Mouse (Mus musculus): ENCODE results near the gene Slc17a5. TPM values are rescaled to one million over a fixed set of nuclear protein-coding genes. Genes with fewer than 3 reads are reported as not detected.
"Not testable (repeated sequence)": the region's sequence is repeated elsewhere in the genome, so short reads cannot be mapped to it uniquely, and the experiment has no call there.

Slc17a5 gene
- polyA plus RNA-seq, 1 experiment from 2014 or later = 16.9 TPM

- Histone ChIP-seq H3K4me3 (ENCODE audit: low read depth, low read length) (peak overlapping the region; percentile 36), H3K27ac (ENCODE audit: low read length) (peak overlapping the region; percentile 35; the same call in 1 of the 2 replicates), H3K36me3 (ENCODE audit: control insufficient read depth, insufficient read depth, low read length) (no peaks in the 10 kb centered on the region), H3K4me2 (replicated peaks; ENCODE audit: low read depth, low read length) (peak overlapping the region; percentile 92), H3K9me3 (ENCODE audit: control insufficient read depth, low read depth, low read length) (no peaks in the 10 kb centered on the region), H3K9ac (replicated peaks; ENCODE audit: low read depth, low read length) (peak overlapping the region; percentile 25; the same call in 1 of the 2 replicates), H3K27me3 (ENCODE audit: control insufficient read depth, insufficient read depth, low read length) (no peaks in the 10 kb centered on the region), H3K4me1 (ENCODE audit: control insufficient read depth, insufficient read depth, low read length) (peaks cover 9% of the 10 kb centered on the region; the same call in 1 of the 2 replicates)
- 2% methylated on average over 15 of the region's 15 CpGs for WGBS
- peak; percentile 74 for ATAC-seq (ENCODE audit: insufficient number of reproducible peaks, insufficient read depth, low FRiP score, low read depth)
Observed at GRCm38 (mm10) chr9:78520127-78520779, 67.6 kb downstream of the Slc17a5 start.

GRCm38 (mm10) chr9:78517237-78517636, 70.6 kb downstream of the Slc17a5 start:
- H3K4me2 ChIP-seq (replicated peaks; ENCODE audit: low read depth, low read length); H3K36me3 ChIP-seq (ENCODE audit: control insufficient read depth, insufficient read depth, low read length); H3K9ac ChIP-seq (replicated peaks; ENCODE audit: low read depth, low read length); H3K27me3 ChIP-seq (ENCODE audit: control insufficient read depth, insufficient read depth, low read length); H3K9me3 ChIP-seq (ENCODE audit: control insufficient read depth, low read depth, low read length); H3K27ac ChIP-seq (ENCODE audit: low read length); H3K4me1 ChIP-seq (ENCODE audit: control insufficient read depth, insufficient read depth, low read length); ATAC-seq (ENCODE audit: insufficient number of reproducible peaks, insufficient read depth, low FRiP score, low read depth); H3K4me3 ChIP-seq (ENCODE audit: low read depth, low read length): not testable (repeated sequence)
- 76% methylated on average over 3 of the region's 3 CpGs for WGBS

DNA sequence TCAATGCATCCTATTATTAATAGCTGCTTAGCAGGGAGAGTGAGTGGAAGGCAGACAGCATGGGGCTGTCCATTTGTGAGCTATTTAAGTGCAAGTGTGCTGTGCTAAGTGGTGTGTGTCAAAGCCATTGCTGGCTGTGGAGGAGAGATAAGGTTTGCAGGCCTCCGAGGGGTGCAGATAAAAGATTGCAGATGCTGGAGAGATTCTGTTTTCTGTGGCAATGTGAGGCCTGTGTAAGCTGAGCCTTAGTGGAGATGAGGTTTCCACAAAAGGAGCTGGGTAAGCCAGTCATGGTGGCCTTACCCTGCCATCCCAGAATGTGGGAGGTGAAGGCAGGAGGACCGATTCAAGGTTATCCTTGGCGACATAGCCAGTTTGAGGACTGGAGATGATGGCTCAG, 71.7 kb downstream of the Slc17a5 start:
- H3K27me3 ChIP-seq (ENCODE audit: control insufficient read depth, insufficient read depth, low read length) = no peaks in the 10 kb centered on the region
- H3K27ac ChIP-seq (ENCODE audit: low read length) = no peak overlapping the region
- H3K9me3 ChIP-seq (ENCODE audit: control insufficient read depth, low read depth, low read length) = no peaks in the 10 kb centered on the region
- WGBS = 69% methylated on average over 3 of the region's 3 CpGs
- no peak for ATAC-seq (ENCODE audit: insufficient number of reproducible peaks, insufficient read depth, low FRiP score, low read depth)
- no peak overlapping the region for H3K9ac ChIP-seq (replicated peaks; ENCODE audit: low read depth, low read length)
- H3K36me3 ChIP-seq (ENCODE audit: control insufficient read depth, insufficient read depth, low read length) = no peaks in the 10 kb centered on the region
- H3K4me3 ChIP-seq (ENCODE audit: low read depth, low read length) = no peak overlapping the region
- no peak overlapping the region for H3K4me2 ChIP-seq (replicated peaks; ENCODE audit: low read depth, low read length)
- peaks cover 7% of the 10 kb centered on the region; the same call in 1 of the 2 replicates for H3K4me1 ChIP-seq (ENCODE audit: control insufficient read depth, insufficient read depth, low read length)

DNA sequence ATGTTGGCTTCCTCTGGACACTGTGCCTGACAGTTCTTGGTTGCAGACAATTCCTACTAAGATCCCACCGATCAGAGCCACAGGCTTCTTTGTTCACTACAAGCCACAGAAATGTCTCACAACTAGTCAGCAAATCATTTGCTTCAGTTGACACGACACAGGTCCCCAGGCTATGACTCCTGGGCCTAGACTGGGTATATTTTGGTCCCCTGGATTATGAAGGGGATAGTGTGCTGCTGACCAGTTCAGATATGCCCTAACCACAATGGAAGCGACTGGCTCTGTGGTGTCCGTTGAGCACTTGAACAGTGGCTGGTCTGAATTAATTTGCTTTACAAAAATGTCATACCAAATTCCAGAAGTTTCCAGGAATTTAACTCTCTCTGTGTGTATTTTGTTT, 73.2 kb downstream of the Slc17a5 start:
- 81% methylated on average over 4 of the region's 4 CpGs for WGBS
- Histone ChIP-seq H3K4me3 (ENCODE audit: low read depth, low read length) (no peak overlapping the region), H3K27ac (ENCODE audit: low read length) (no peak overlapping the region)

GRCm38 (mm10) chr9:78513776-78514500, 73.9 kb downstream of the Slc17a5 start:
- Histone ChIP-seq H3K9ac (replicated peaks; ENCODE audit: low read depth, low read length) (no peak overlapping the region), H3K9me3 (ENCODE audit: control insufficient read depth, low read depth, low read length) (no peaks in the 10 kb centered on the region), H3K4me3 (ENCODE audit: low read depth, low read length) (no peak overlapping the region), H3K4me2 (replicated peaks; ENCODE audit: low read depth, low read length) (no peak overlapping the region), H3K27ac (ENCODE audit: low read length) (no peak overlapping the region), H3K4me1 (ENCODE audit: control insufficient read depth, insufficient read depth, low read length) (no peaks in the 10 kb centered on the region), H3K27me3 (ENCODE audit: control insufficient read depth, insufficient read depth, low read length) (no peaks in the 10 kb centered on the region), H3K36me3 (ENCODE audit: control insufficient read depth, insufficient read depth, low read length) (no peaks in the 10 kb centered on the region)
- ATAC-seq (ENCODE audit: insufficient number of reproducible peaks, insufficient read depth, low FRiP score, low read depth) = no peak
- 58% methylated on average over 6 of the region's 6 CpGs for WGBS

More for the DNA sequence above, 73.2 kb downstream of the Slc17a5 start:
- H3K4me2 ChIP-seq (replicated peaks; ENCODE audit: low read depth, low read length) = no peak overlapping the region
- no peaks in the 10 kb centered on the region for H3K4me1 ChIP-seq (ENCODE audit: control insufficient read depth, insufficient read depth, low read length)
- H3K27me3 ChIP-seq (ENCODE audit: control insufficient read depth, insufficient read depth, low read length) = no peaks in the 10 kb centered on the region
- H3K9me3 ChIP-seq (ENCODE audit: control insufficient read depth, low read depth, low read length) = no peaks in the 10 kb centered on the region
- no peaks in the 10 kb centered on the region for H3K36me3 ChIP-seq (ENCODE audit: control insufficient read depth, insufficient read depth, low read length)
- ATAC-seq (ENCODE audit: insufficient number of reproducible peaks, insufficient read depth, low FRiP score, low read depth) = no peak
- H3K9ac ChIP-seq (replicated peaks; ENCODE audit: low read depth, low read length) = no peak overlapping the region

DNA sequence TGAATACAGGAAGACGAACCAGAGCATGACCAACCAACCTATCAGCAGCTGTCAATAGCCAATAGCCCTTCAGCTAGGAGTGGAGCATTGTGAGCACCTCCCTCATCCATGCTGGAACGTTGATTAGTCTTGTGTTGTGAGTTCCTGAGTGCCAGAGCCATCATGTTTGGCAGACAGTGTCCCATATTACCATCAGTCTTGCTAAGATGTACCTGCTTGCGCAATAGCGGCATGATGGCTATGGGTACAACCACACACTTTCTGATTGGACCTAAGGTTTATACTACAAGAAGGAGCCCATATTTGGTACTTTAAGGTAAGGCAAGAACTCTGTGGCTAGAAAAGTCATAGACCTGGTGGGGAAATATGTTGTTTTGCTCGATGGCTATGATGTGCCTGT, 76.1 kb downstream of the Slc17a5 start:
- no peak overlapping the region for H3K27ac ChIP-seq (ENCODE audit: low read length)

DNA sequence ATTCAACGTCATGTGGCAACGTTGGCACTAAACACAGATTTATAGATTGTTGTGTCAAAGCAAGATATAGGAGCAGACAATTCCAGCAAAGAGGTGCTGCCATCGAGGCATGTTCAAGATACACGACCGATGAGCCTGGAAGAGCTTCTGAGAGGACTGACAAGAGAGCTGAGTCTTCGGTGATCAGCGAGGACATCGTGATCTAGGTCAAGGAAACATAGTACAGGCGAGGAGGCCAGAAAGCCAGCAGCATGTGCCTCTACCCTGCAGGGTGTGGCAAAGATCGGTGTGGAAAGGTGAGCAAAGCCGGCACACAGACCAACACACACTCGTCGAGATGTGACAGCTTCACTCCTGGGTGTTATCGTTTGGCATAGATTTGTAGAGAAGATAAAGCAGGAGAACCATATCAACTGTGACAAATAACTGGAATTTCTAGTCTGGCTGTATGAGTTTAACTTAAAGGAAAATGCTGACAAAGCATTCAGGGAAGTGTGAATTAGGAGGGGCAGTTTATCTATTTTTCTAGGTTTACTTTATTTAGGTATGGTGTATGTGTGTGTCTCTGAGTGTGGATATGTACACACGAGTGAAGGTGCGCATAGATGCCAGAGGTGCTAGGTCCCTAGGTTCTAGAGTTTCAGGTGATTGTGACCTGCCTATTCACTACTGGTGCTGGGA, 79.6 kb downstream of the Slc17a5 start:
- 78% methylated on average over 16 of the region's 16 CpGs for WGBS
- H3K4me1 ChIP-seq (ENCODE audit: control insufficient read depth, insufficient read depth, low read length) = peaks cover 1% of the 10 kb centered on the region
- no peak for ATAC-seq (ENCODE audit: insufficient number of reproducible peaks, insufficient read depth, low FRiP score, low read depth)
- H3K4me3 ChIP-seq (ENCODE audit: low read depth, low read length) = no peak overlapping the region
- no peak overlapping the region for H3K27ac ChIP-seq (ENCODE audit: low read length)
- no peaks in the 10 kb centered on the region for H3K27me3 ChIP-seq (ENCODE audit: control insufficient read depth, insufficient read depth, low read length)
- no peaks in the 10 kb centered on the region for H3K9me3 ChIP-seq (ENCODE audit: control insufficient read depth, low read depth, low read length)
- H3K36me3 ChIP-seq (ENCODE audit: control insufficient read depth, insufficient read depth, low read length) = no peaks in the 10 kb centered on the region
- no peak overlapping the region for H3K9ac ChIP-seq (replicated peaks; ENCODE audit: low read depth, low read length)
- H3K4me2 ChIP-seq (replicated peaks; ENCODE audit: low read depth, low read length) = no peak overlapping the region

More for the DNA sequence above, 76.1 kb downstream of the Slc17a5 start:
- Histone ChIP-seq H3K4me2 (replicated peaks; ENCODE audit: low read depth, low read length) (no peak overlapping the region), H3K36me3 (ENCODE audit: control insufficient read depth, insufficient read depth, low read length) (no peaks in the 10 kb centered on the region), H3K9ac (replicated peaks; ENCODE audit: low read depth, low read length) (no peak overlapping the region), H3K9me3 (ENCODE audit: control insufficient read depth, low read depth, low read length) (no peaks in the 10 kb centered on the region), H3K27me3 (ENCODE audit: control insufficient read depth, insufficient read depth, low read length) (no peaks in the 10 kb centered on the region), H3K4me3 (ENCODE audit: low read depth, low read length) (no peak overlapping the region), H3K4me1 (ENCODE audit: control insufficient read depth, insufficient read depth, low read length) (no peaks in the 10 kb centered on the region)
- no peak for ATAC-seq (ENCODE audit: insufficient number of reproducible peaks, insufficient read depth, low FRiP score, low read depth)
- 90% methylated on average over 5 of the region's 5 CpGs for WGBS

DNA sequence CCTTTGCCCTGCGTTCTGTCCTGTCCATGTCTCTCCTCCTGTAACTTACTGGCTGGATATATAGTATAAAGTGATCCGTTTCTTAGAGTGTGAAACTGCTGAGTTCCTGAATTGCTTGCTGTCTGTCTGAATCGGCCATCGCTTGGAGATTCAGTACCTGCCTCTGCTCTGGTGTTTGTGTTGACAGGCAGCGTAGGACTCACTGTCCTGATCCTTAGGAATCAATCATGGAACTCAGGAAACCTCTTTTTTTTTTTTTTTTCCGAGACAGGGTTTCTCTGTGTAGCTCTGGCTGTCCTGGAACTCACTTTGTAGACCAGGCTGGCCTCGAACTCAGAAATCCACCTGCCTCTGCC, 81.1 kb downstream of the Slc17a5 start:
- no peaks in the 10 kb centered on the region for H3K27me3 ChIP-seq (ENCODE audit: control insufficient read depth, insufficient read depth, low read length)
- 62% methylated on average over 7 of the region's 7 CpGs for WGBS
- H3K9me3 ChIP-seq (ENCODE audit: control insufficient read depth, low read depth, low read length) = no peaks in the 10 kb centered on the region
- H3K4me1 ChIP-seq (ENCODE audit: control insufficient read depth, insufficient read depth, low read length) = peaks cover 5% of the 10 kb centered on the region
- no peak overlapping the region for H3K4me2 ChIP-seq (replicated peaks; ENCODE audit: low read depth, low read length)
- no peaks in the 10 kb centered on the region for H3K36me3 ChIP-seq (ENCODE audit: control insufficient read depth, insufficient read depth, low read length)
- no peak overlapping the region for H3K9ac ChIP-seq (replicated peaks; ENCODE audit: low read depth, low read length)
- ATAC-seq (ENCODE audit: insufficient number of reproducible peaks, insufficient read depth, low FRiP score, low read depth) = no peak
- H3K27ac ChIP-seq (ENCODE audit: low read length) = no peak overlapping the region
- no peak overlapping the region for H3K4me3 ChIP-seq (ENCODE audit: low read depth, low read length)
